Mouse (Mus musculus) hindbrain, embryonic 10.5 days (tissue): ENCODE measurements around the gene Stk4. TPM values are rescaled to one million over a fixed set of nuclear protein-coding genes. Genes with fewer than 3 reads are reported as not detected.
"Not testable (repeated sequence)": the region's sequence is repeated elsewhere in the genome, so short reads cannot be mapped to it uniquely, and the experiment has no call there.

Source experiments
- DNase-seq: peaks from one replicate; pipeline ENCODE4 v3.0.0-alpha.2; 2017; ENCODE audit warnings: low spot score
- H3K27ac ChIP-seq: fragments of 300-500 bp; sonication (generic); 2 replicates; pipeline ENCODE4 v1.5.1; 2016; ENCODE audit warnings: mild to moderate bottlenecking, moderate library complexity
- H3K27me3 ChIP-seq: fragments of 300-500 bp; sonication (generic); 2 replicates; pipeline ENCODE4 v1.6.1; 2016; ENCODE audit warnings: mild to moderate bottlenecking; ENCODE audit not compliant: poor library complexity, insufficient read depth, severe bottlenecking
- H3K36me3 ChIP-seq: fragments of 300-500 bp; sonication (generic); 2 replicates; pipeline ENCODE4 v1.6.1; 2016; ENCODE audit warnings: mild to moderate bottlenecking, moderate library complexity
- H3K4me1 ChIP-seq: fragments of 300-500 bp; sonication (generic); replicated peaks from 2 replicates; pipeline ENCODE4 v1.6.1; 2016; ENCODE audit warnings: mild to moderate bottlenecking
- H3K4me3 ChIP-seq: fragments of 300-500 bp; sonication (generic); 2 replicates; pipeline ENCODE4 v1.5.1; 2016; ENCODE audit warnings: mild to moderate bottlenecking, moderate library complexity
- H3K9me3 ChIP-seq: fragments of 300-500 bp; sonication (generic); 2 replicates; pipeline ENCODE4 v1.6.1; 2016; ENCODE audit warnings: mild to moderate bottlenecking, moderate library complexity
- WGBS: fragments of 180-500 bp; shearing (Covaris S2); methylation state at CpG from one replicate; pipeline ENCODE4 v1.1.7; 2016; 5-methylcytosine and 5-hydroxymethylcytosine counted together
- polyA plus RNA-seq: library from polyadenylated mRNA; unstranded; fragments of >200 nt; fragmentation: Nextera tagmentation; extraction: Ambion mirVana; gene quantifications from 2 replicates; pipeline ENCODE4 v1.2.1, GENCODE M21; 2016

The Stk4 gene
- polyA plus RNA-seq, 1 experiment from 2014 or later = 30.8 TPM

DNA sequence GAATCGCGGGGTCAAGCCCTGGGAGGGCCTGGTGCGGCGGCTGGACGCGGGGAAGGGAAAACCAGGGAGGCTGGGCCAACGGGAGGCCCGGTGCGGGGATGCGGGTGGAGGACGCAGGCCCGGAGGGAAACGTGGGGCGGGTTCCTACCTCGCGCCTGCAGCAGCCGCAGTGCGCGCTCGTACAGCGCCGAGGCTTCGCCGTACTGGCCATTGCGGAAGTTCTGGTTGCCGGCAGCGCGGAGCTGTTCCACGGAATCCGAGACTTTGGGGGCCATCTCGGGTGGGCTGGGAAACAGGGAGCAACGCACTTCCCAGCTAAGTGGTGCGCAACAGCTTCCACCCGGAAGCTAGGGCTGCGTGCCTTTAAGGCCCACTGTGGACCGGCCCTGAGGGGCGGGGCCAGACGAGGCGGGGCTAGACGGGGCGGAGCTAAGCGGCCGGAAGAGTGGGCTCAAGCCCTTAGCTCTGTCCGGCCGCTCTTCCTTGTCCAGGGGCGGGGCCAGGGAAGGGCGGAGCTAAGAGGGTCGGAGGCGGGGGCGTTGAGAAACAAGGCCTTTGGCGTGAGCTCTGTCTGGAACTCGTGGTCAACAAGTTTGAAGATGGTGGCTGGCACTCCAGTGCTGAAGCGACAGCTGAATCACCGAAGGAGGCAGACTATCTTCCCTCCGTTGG is 779 bp downstream of the Stk4 start, which contains the start of gene Tomm34:
Tomm34 (minus strand) TSS at position 405 of the 672 bp plus-strand sequence.
- peak; percentile 98 for DNase-seq
- H3K27ac ChIP-seq = peak within 1 kb of the TSS; percentile 92
- H3K36me3 ChIP-seq = peaks cover 20% of the 10 kb centered on the region
- no peaks in the 10 kb centered on the region for H3K9me3 ChIP-seq
- peaks cover 39% of the 10 kb centered on the region for H3K4me1 ChIP-seq
- peak within 1 kb of the TSS; percentile 97 for H3K4me3 ChIP-seq
- 1% methylated on average over 55 of the region's 55 CpGs for WGBS
- no peaks in the 10 kb centered on the region for H3K27me3 ChIP-seq

DNA sequence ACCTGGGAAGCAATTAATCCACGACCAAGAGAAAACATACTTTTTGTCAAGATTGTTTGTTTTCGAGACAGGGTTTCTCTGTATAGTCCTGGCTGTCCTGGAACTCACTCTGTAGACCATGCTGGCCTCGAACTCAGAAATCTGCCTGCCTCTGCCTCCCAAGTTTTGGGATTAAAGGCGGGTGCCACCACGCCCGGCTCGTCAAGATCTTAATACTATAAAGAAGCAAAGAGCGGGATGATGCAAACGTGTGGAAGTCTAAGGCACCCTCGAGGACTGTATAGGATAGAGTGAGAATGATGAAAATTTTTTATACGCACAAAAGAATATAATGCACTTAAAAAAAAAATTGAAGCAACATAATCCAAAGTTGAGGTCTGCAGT is 1.3 kb downstream of the Stk4 start:
- Histone ChIP-seq H3K27ac (peak overlapping the region; percentile 92), H3K36me3 (peaks cover 15% of the 10 kb centered on the region), H3K4me3 (peak overlapping the region; percentile 97), H3K4me1 (peaks cover 42% of the 10 kb centered on the region)
- 73% methylated on average over 11 of the region's 11 CpGs for WGBS
- not testable (repeated sequence) for H3K9me3 ChIP-seq, DNase-seq, H3K27me3 ChIP-seq

DNA sequence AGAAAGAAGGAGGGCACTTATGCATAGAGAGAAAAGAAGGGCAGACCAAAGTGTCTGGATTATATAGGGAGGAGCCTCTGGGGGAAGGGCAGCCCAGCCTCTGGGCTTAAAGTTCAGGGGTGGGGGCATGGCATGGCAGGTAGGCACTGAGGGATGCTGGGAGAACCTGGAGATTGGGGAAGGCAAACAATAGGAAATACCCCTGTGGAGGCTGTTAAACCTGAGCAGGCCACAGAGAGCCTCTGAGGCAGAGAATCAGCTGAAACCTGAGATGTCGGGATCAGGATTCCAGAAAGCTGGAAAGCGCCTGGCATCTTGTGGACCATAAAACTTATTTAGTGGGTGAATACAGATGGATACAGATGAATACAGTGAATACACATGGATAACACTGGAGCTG is 2.0 kb downstream of the Stk4 start:
- DNase-seq = no peak
- WGBS = 92% methylated on average over 2 of the region's 2 CpGs
- Histone ChIP-seq H3K36me3 (peaks cover 11% of the 10 kb centered on the region), H3K27ac (no peak overlapping the region), H3K9me3 (no peaks in the 10 kb centered on the region), H3K4me1 (peaks cover 42% of the 10 kb centered on the region), H3K4me3 (no peak overlapping the region), H3K27me3 (no peaks in the 10 kb centered on the region)

DNA sequence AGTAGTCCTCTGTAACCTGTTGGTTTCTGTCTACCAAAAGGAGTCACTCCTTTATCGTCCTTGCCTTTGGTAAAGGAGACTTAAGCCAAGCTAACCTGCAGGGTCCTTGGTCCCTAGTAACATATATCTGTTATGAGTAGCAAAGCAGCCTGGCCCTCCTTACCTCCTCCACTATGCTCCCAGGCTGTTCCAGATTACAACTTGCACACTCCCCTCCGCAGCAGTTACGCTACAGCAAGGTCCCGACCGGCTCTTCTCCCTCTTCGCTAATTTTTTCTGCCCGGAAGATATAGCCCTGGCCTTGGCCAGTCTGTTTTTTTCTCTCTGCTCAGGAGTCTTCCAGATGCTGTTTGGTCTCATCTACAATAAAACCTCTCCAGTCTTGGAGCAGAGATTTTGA is 3.0 kb downstream of the Stk4 start:
- Histone ChIP-seq H3K4me1 (peaks cover 42% of the 10 kb centered on the region), H3K27me3 (no peaks in the 10 kb centered on the region)
- DNase-seq = no peak

DNA sequence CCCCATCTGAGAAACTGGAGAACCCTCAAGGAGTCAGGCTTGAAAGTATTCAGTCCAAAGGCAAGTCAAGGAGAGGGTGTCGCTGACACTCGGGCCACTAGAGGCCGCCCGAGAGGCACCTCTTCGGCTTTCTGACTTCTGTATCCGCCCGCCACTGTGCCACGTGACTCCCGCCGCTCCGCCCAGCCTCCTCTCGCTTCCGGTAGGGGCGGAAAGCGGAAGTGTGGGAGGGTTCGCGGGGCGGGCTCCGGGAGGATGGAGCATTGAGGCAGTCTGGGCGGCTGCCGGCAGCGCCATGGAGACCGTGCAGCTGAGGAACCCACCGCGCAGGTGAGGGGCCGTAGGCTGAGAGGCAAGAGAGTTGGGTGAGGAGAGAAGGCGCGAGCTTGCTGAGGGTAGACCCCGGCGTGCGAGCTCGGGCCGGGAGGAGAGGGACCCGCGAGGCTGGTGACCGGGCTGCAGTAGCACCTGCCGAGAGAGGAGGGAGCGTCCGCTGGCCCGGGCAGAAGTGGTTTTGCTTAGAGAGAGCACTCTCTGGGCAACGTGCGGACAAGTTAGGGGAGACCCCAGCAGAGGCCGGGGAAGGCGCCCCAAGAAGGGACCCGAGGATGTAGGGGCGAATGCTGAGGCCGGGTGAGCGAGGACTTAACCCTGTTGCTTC is 3.9 kb downstream of the Stk4 start:
- peak; percentile 98 for DNase-seq
- peak overlapping the region; percentile 90 for H3K27ac ChIP-seq
- WGBS = under 1% methylated on average over 48 of the region's 48 CpGs
- H3K4me3 ChIP-seq = peak overlapping the region; percentile 97
- H3K9me3 ChIP-seq = no peaks in the 10 kb centered on the region
- 0 out of 2 replicates have a peak, but pooled peaks cover 4% of the 10 kb centered on the region for H3K36me3 ChIP-seq
- H3K4me1 ChIP-seq = peaks cover 37% of the 10 kb centered on the region
- H3K27me3 ChIP-seq = no peaks in the 10 kb centered on the region

More for the DNA sequence above, 3.0 kb downstream of the Stk4 start:
- H3K36me3 ChIP-seq = peaks cover 9% of the 10 kb centered on the region; the same call in 1 of the 2 replicates
- no peak overlapping the region for H3K27ac ChIP-seq
- no peaks in the 10 kb centered on the region for H3K9me3 ChIP-seq
- H3K4me3 ChIP-seq = no peak overlapping the region
- WGBS = 88% methylated on average over 7 of the region's 7 CpGs

DNA sequence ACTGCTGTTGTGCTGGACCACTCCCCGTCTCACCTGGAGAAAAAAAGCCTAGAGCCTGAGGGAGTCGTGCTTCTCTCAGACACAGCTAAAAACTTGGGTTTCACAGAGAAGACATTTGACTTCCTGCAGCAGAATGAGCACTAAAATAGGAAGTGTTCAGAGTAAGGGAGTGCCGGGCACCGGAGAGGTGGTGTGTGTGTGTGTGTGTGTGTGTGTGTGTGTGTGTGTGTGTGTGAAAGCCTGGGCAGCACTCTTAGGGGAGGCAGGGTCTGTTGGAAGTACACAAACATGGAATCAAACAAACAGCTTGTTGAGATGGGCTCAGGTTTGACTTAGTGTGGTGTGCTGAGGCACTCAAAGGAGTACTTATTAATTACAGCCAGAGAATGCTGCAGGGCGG is 5.0 kb downstream of the Stk4 start:
- Histone ChIP-seq H3K27me3 (no peaks in the 10 kb centered on the region), H3K36me3 (peaks cover 12% of the 10 kb centered on the region), H3K27ac (no peak overlapping the region), H3K9me3 (no peaks in the 10 kb centered on the region), H3K4me3 (peak overlapping the region; percentile 97), H3K4me1 (peaks cover 26% of the 10 kb centered on the region)
- no peak for DNase-seq
- 62% methylated on average over 5 of the region's 5 CpGs for WGBS

DNA sequence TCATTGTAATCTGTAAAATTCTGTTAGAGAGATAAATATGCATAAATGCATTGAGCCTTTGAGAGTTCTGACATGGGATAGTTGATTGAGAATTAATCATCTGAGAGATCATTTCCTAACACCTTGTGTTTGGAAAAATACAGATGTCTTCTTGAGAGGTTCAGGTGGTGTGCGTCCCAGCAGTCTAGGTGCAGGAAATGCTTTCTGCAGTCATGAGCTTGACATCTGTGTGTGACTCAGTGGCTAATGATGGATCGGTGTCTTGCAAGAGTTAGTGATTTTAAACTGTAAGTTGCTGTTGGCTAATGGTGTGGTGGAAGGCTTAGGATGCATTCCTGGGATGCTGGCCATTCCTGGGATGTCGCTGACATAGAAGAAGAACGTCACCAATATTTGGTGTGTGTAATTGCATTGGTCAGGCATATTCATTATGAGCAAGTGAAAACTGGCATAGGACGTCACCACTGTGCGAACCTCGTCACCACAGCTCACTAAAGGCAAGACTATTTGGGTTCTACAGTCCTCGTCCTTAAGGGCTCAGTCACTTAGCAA is 6.8 kb downstream of the Stk4 start:
- WGBS = 92% methylated on average over 8 of the region's 8 CpGs
- Histone ChIP-seq H3K4me3 (no peak overlapping the region), H3K36me3 (peaks cover 30% of the 10 kb centered on the region), H3K4me1 (peaks cover 18% of the 10 kb centered on the region), H3K27ac (no peak overlapping the region), H3K27me3 (no peaks in the 10 kb centered on the region), H3K9me3 (no peaks in the 10 kb centered on the region)
- DNase-seq = no peak

DNA sequence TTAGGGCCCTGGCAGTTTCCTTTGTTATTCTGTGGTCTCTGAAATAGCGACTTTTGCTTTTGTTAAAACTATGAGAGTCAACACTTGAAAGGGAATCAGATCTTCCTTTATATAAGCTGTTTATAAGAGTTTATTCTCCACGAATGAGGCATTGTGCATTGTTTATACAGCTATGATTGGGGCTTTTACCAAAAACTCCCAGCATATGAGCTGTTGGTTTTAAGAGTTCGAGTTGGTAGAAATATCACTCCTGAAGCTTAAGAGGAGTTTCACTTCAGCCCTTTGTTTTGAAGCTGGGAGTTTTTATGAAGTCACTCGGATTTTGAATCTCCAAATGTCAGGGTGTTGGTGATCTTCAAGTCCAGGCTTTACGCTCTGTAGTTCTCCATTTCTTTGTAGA is 7.8 kb downstream of the Stk4 start:
- H3K27me3 ChIP-seq = no peaks in the 10 kb centered on the region
- H3K4me3 ChIP-seq = no peak overlapping the region
- no peak overlapping the region for H3K27ac ChIP-seq
- no peak for DNase-seq
- no peaks in the 10 kb centered on the region for H3K9me3 ChIP-seq
- peaks cover 39% of the 10 kb centered on the region for H3K36me3 ChIP-seq
- H3K4me1 ChIP-seq = peaks cover 18% of the 10 kb centered on the region
- 89% methylated on average over 5 of the region's 5 CpGs for WGBS

DNA sequence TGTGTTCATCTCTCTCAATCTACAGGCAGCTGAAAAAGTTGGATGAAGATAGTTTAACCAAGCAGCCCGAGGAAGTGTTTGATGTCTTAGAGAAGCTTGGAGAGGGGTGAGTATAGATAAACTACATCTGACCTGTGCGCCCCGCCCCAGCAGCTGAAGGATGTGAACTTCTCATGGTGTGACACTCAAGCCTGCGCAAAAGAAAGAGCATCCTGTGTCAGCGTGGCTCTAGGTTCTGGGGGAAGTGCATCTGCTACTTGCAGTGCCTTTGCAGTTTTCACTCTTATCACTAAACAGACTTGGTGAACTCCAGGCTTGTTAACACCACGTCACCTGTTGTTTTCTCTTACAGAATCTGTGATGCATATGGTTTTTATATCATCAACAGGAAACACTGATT is 9.4 kb downstream of the Stk4 start:
- Histone ChIP-seq H3K27ac (no peak overlapping the region), H3K9me3 (no peaks in the 10 kb centered on the region), H3K4me1 (peaks cover 15% of the 10 kb centered on the region), H3K27me3 (no peaks in the 10 kb centered on the region), H3K36me3 (peaks cover 56% of the 10 kb centered on the region), H3K4me3 (no peak overlapping the region)
- no peak for DNase-seq
- 95% methylated on average over 6 of the region's 6 CpGs for WGBS

DNA sequence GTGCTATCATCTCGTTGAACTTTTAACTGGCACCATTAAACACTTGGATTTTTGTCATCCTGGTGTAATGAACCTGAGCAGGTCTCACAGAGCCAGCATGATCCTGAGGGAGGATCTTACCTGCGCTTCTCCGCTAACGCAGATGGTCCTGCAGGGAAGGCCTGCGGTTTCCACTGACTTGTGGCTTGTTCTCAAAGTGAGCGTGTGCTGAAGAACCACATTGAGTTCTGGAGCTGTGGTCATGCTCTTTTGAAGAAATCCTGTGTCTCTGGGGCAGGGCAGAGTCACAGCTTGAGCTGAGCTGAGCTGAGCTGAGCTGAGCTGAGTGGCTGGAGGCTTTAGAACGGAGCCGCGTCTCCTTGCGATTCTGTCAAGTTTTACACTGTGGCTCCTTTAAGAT is 11.5 kb downstream of the Stk4 start:
- no peak overlapping the region for H3K4me3 ChIP-seq
- H3K36me3 ChIP-seq = peaks cover 75% of the 10 kb centered on the region
- H3K27me3 ChIP-seq = no peaks in the 10 kb centered on the region
- no peak overlapping the region for H3K27ac ChIP-seq
- 96% methylated on average over 10 of the region's 10 CpGs for WGBS
- H3K9me3 ChIP-seq = no peaks in the 10 kb centered on the region
- no peaks in the 10 kb centered on the region for H3K4me1 ChIP-seq
- no peak for DNase-seq

DNA sequence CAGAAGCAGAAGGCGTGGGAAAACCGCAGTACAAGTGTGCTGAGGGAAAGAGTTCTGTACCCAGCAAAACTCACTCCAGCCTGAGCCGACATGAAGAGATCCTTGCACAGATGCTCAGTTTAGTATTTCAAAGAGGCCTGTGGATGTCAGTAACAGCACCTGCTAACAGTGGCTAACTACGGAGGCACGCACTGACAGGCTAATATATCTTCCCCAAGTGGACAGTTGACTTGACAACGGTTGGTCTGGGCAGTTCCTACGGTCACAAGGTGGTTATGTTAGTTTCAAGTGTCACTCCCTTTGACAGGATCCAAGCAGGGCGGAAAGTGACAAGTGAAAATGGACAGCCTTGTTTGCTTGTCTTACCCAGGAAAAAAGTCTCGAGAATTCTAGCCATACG is 12.1 kb downstream of the Stk4 start:
- Histone ChIP-seq H3K4me3 (no peak overlapping the region), H3K4me1 (no peaks in the 10 kb centered on the region), H3K27me3 (no peaks in the 10 kb centered on the region), H3K9me3 (no peaks in the 10 kb centered on the region), H3K36me3 (peaks cover 78% of the 10 kb centered on the region), H3K27ac (no peak overlapping the region)
- DNase-seq = no peak
- 93% methylated on average over 10 of the region's 10 CpGs for WGBS

DNA sequence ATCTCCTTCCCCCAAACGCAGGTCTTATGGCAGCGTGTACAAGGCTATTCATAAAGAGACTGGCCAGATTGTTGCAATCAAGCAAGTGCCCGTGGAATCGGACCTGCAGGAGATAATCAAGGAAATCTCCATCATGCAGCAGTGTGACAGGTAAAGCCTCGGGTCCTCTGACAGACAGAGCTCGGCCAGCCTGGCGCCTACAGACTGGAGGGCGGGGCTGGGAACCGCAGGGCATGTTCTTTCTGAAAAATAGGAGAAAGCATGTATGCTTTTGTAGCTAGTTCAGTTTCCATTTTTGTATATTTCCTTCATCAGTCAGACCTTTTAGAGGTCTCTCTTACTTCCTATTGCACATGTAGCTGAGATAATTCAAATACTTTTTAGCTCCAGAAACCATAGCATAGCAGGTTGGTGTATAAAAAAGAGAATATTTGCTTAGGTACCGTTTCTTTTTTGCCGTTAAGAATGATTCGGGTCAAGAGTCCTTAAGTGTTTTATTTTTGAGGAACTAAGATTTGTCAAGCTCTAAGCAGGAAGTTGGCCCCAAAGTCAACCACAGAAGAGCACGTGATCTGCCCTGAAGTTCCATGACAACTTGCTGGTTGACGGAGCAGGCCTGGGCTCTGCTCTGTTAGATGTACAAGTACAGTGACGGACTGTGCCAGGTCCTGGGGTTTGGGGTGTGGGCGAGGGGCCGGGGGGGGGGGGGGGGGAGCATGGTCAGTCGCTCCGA is 13.7 kb downstream of the Stk4 start:
- Histone ChIP-seq H3K4me3 (no peak overlapping the region), H3K9me3 (no peaks in the 10 kb centered on the region), H3K36me3 (peaks cover 93% of the 10 kb centered on the region), H3K27ac (no peak overlapping the region), H3K4me1 (no peaks in the 10 kb centered on the region), H3K27me3 (no peaks in the 10 kb centered on the region)
- WGBS = 93% methylated on average over 19 of the region's 19 CpGs
- DNase-seq = no peak

DNA sequence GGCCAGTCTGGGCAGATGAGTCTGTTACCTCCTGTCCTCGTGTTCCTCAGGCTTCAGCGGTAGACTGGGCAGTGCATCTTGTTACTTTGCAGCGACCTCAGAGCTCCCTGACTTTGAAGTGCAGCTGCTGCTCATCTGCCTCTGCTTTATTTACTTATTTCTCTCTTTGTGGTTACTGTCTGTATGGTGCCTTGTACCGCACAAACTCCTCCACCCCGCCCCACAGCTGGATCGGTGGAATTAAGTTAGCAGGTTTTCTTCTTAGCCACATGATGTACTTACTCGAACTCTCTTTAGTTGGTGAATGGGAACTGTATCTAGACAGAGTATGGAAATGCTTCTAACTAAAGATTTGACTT is 14.2 kb downstream of the Stk4 start:
- Histone ChIP-seq H3K9me3 (no peaks in the 10 kb centered on the region), H3K27me3 (no peaks in the 10 kb centered on the region), H3K27ac (no peak overlapping the region), H3K36me3 (peaks cover 99% of the 10 kb centered on the region), H3K4me1 (no peaks in the 10 kb centered on the region), H3K4me3 (no peak overlapping the region)
- no peak for DNase-seq
- WGBS = 94% methylated on average over 7 of the region's 7 CpGs
